Mouse (Mus musculus): ENCODE measurements around the gene Hpcal4.

GRCm38 (mm10) chr4:123202094-123202420, 19.0 kb downstream of the Hpcal4 start:
- no peak for TF ChIP-seq CTCF (conservative IDR thresholded peaks at IDR 0.05; ENCODE audit: low read length)
- TF ChIP-seq NANOG (IDR thresholded peaks at IDR 0.05; ENCODE audit: borderline replicate concordance, low read length) = no peak
- TF ChIP-seq POU5F1 (IDR thresholded peaks at IDR 0.05; ENCODE audit: borderline replicate concordance, low read length) = no peak

Measured in E14TG2a.4 (cell line).